Mouse (Mus musculus): ENCODE results near the gene Cacna1c.

DNA sequence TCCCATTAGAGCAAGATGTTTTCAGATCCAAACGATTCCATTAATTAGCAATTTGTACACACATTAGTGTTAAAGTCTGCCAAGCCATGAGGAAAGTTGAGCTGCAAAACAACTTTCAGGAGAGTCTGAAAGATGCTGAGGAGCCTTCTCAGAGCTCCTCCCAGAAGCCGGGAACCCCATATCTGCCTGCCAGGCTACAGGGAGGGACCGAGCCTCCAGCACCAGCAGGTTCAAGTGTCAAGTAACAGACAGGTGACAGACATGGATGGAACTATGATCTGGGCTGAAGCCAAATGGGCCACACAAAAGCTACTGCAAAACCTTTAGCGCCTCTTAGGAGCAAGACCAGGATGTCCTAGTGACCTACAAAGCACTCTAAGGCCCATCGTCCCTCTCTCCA lies 437.2 kb downstream of the Cacna1c start:
- TF ChIP-seq POLR2A (IDR thresholded peaks at IDR 0.05; ENCODE audit: insufficient read length, low read depth) (no peak), USF1 (IDR thresholded peaks at IDR 0.05; ENCODE audit: low read depth) (no peak), CEBPB (IDR thresholded peaks at IDR 0.05; ENCODE audit: insufficient read depth, poor library complexity, severe bottlenecking) (no peak), POLR2AphosphoS2 (IDR thresholded peaks at IDR 0.05; ENCODE audit: insufficient read length, low read depth) (no peak), TCF12 (IDR thresholded peaks at IDR 0.05; ENCODE audit: insufficient read depth, poor library complexity, severe bottlenecking) (no peak), E2F4 (IDR thresholded peaks at IDR 0.05; ENCODE audit: insufficient read depth) (no peak), MYOG (IDR thresholded peaks at IDR 0.05; ENCODE audit: control insufficient read depth in 1 of 3, insufficient read depth in 1 of 3, insufficient read length in 2 of 3, low read depth in 2 of 3) (no peak), TCF3 (IDR thresholded peaks at IDR 0.05; ENCODE audit: insufficient read length, low read depth) (no peak), REST (IDR thresholded peaks at IDR 0.05; ENCODE audit: insufficient read depth, insufficient read length) (no peak), MAX (IDR thresholded peaks at IDR 0.05; ENCODE audit: low read depth) (no peak)

All from myocyte (in vitro differentiated cells).